Mouse (Mus musculus): Measurements from ENCODE around the gene Slc25a43.

The Slc25a43 gene

DNA sequence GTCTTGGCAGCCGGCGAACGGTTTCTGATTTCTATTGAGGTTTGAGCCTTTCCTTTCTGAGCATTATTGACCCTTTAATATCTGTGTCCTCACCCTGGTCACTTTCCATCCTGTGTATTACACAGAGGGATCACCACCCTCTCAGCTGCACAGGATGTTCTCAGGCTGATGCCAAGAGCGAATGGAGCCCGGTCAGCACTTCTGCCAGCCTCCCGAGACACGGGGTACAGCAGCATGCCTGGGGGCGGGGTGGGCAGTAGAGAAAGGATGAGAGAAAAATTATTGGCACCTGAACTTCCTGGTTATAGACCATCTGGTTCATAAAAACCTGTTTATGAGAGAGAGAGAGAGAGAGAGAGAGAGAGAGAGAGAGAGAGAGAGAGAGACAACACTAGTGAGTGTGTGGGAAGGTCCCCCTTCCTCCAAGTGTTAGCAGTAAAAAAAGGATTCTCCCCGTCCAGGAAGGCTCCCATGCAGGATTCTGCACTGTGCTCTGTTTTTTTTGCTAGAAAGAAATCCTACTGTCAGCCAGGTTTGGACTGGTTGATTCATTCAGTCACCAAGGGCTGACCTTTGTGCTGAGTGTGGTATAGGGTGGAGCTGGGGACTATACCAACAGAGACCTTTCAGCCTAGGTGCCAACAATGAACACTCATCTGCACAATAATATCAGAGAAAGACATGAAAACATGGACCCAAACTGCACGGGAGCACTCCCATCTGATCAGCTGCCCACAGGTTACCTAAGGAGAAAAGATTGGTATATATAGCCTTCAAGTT lies 80.7 kb downstream of the Slc25a43 start:
- no peak for DNase-seq (ENCODE audit: low spot score in 2 of 2)

DNA sequence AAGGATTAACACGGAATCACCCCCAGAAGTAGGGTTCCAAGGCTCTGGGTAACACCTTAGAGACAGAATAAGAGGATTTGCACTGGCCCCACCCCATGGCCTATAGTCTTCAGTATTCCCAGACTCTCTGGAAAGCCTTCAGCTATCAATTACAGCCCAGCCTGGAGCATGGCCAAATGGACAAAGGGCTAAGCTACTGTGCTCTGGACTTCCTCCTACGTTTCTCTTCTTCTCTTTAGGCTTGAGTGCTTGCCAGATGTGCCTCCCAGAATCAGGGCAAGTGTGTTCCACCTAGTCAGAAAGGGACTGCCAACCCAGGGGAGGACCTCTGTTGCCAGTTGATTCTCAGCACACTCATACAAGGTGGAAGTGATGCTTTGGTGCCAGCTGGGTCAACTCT lies 81.6 kb downstream of the Slc25a43 start:
- DNase-seq (ENCODE audit: low spot score in 2 of 2) = no peak

Measured in spleen, postnatal 10 days (tissue).